Mouse (Mus musculus): ENCODE data around the gene Terf2ip. TPM values are rescaled to one million over a fixed set of nuclear protein-coding genes. Genes with fewer than 3 reads are reported as not detected.

The Terf2ip gene
- 15.7 and 18.6 TPM in 2 replicates for polyA plus RNA-seq (2015; fragmentation: Nextera tagmentation; extraction: Ambion mirVana)

DNA sequence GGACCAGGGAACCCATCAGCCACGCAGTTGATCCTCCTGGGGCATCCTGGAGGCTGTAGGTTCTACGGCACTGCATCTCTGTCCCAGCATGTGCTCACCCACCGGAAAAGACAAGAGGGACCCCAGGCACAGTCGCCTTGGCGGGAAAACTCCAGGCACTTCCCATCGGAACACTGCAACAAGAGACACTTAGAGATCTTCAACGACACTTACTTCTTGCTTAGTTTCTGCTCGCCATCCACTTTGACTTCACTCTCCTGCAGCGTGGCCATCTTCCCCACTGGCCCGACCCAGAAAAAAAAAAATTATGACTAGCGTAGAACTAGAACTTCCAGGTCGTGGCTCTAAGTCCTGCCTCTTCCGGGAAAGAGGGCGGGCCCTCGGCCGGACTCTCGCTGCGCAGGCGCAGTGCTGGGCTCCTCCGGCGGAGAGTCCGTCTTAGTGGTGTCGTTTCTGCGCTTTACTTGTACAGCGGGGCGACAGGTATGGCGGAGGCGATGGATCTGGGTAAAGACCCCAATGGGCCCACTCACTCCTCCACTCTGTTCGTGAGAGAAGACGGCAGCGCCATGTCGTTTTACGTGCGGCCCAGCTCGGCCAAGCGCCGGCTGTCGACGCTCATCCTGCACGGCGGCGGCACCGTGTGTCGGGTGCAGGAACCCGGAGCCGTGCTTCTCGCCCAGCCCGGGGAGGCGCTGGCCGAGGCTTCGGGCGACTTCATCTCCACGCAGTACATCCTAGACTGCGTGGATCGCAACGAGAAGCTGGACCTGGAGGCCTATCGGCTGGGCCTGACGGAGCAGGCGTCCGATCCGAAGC is at the start of gene Terf2ip, which contains the start of gene Kars:
Gene Terf2ip, plus strand, starts transcription at position 402 of the 819 bp plus-strand sequence.
Gene Kars, minus strand, starts transcription at position 327 of the 819 bp plus-strand sequence.
- peaks cover 17% of the 10 kb centered on the region for H3K4me1 ChIP-seq (replicated peaks; ENCODE audit: insufficient read depth, low read length)
- TF ChIP-seq CTCF (IDR thresholded peaks at IDR 0.05; ENCODE audit: low read depth): no peak
- peak; percentile 92 for ATAC-seq (replicated peaks; ENCODE audit: low FRiP score, low read depth)
- no peaks in the 10 kb centered on the region for H3K9me3 ChIP-seq (replicated peaks; ENCODE audit: low read length)
- peak within 1 kb of the TSS; percentile 78 for H3K27ac ChIP-seq
- peak; percentile 96 for DNase-seq (ENCODE audit: low spot score)
- H3K9ac ChIP-seq (ENCODE audit: low read depth, low read length): peak within 1 kb of the TSS; percentile 83
- H3K4me2 ChIP-seq (ENCODE audit: low read length): peak within 1 kb of the TSS; percentile 98
- H3K36me3 ChIP-seq (ENCODE audit: insufficient read depth, low read length): 0 out of 2 replicates have a peak, but pooled peaks cover 6% of the 10 kb centered on the region
- under 1% methylated on average over 61 of the region's 61 CpGs for WGBS
- no peaks in the 10 kb centered on the region for H3K27me3 ChIP-seq (ENCODE audit: insufficient read depth, low read length)
- peak within 1 kb of the TSS; percentile 74 for H3K4me3 ChIP-seq (replicated peaks; ENCODE audit: low read depth, low read length)

- Histone ChIP-seq H3K9me3 (replicated peaks; ENCODE audit: low read length) (no peaks in the 10 kb centered on the region), H3K4me1 (replicated peaks; ENCODE audit: insufficient read depth, low read length) (no peaks in the 10 kb centered on the region), H3K36me3 (ENCODE audit: insufficient read depth, low read length) (0 out of 2 replicates have a peak, but pooled peaks cover 5% of the 10 kb centered on the region), H3K27ac (no peak overlapping the region), H3K9ac (ENCODE audit: low read depth, low read length) (no peak overlapping the region), H3K4me2 (ENCODE audit: low read length) (no peak overlapping the region), H3K4me3 (replicated peaks; ENCODE audit: low read depth, low read length) (no peak overlapping the region), H3K27me3 (ENCODE audit: insufficient read depth, low read length) (no peaks in the 10 kb centered on the region)
- 68% methylated on average over 1 of the region's 1 CpGs for WGBS
- TF ChIP-seq CTCF (IDR thresholded peaks at IDR 0.05; ENCODE audit: low read depth): no peak
- no peak for ATAC-seq (replicated peaks; ENCODE audit: low FRiP score, low read depth)
- no peak for DNase-seq (ENCODE audit: low spot score)
These were observed 48.6 kb upstream of the Terf2ip start for GRCm38 (mm10) chr8:111962589-111962988.

DNA sequence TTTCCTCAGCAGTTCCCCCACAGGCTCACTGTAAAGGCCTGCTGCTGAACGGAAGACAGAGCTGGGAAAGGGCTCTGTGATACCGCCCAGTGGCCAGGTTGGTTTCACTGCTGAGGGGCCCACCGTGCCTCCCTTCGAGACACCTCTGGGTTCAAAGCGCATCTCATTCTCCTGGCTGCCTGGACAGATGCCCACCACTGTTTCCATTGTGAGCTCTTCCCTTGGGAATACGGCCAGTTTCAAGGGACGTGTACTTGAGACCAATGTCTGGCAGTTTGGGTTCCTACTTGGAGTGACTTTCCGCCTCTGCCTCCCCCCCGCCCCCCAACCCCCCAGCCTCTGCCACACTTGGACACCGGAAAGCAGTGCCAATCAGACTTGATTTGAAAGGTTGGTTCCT is 48.1 kb upstream of the Terf2ip start:
- no peak overlapping the region for H3K4me3 ChIP-seq (replicated peaks; ENCODE audit: low read depth, low read length)
- H3K27ac ChIP-seq: no peak overlapping the region
- no peak for TF ChIP-seq CTCF (IDR thresholded peaks at IDR 0.05; ENCODE audit: low read depth)
- H3K9ac ChIP-seq (ENCODE audit: low read depth, low read length): no peak overlapping the region
- no peak for DNase-seq (ENCODE audit: low spot score)
- H3K4me1 ChIP-seq (replicated peaks; ENCODE audit: insufficient read depth, low read length): no peaks in the 10 kb centered on the region
- 0 out of 2 replicates have a peak, but pooled peaks cover 2% of the 10 kb centered on the region for H3K36me3 ChIP-seq (ENCODE audit: insufficient read depth, low read length)
- 82% methylated on average over 10 of the region's 10 CpGs for WGBS
- H3K4me2 ChIP-seq (ENCODE audit: low read length): no peak overlapping the region
- no peaks in the 10 kb centered on the region for H3K9me3 ChIP-seq (replicated peaks; ENCODE audit: low read length)
- no peaks in the 10 kb centered on the region for H3K27me3 ChIP-seq (ENCODE audit: insufficient read depth, low read length)
- ATAC-seq (replicated peaks; ENCODE audit: low FRiP score, low read depth): no peak

DNA sequence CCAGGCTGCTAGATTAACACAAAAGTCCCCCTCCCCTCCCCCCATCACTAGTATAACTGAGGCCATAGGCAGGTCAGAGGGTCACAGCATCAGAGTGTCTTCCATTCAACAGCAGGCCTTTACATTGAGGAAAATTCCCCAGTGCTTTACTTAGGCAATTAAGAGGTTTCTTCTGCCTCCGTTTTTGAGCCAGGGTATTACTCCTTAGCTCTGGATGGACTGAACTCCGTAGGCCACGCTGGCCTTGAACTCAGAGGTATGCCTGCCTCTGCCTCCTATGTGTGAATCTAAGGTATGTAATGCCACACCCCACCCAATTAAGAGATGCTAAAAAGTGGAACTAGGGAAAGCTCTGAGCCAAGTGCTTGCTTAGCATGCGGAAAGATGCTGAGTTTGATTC is 47.7 kb upstream of the Terf2ip start:
- ATAC-seq (replicated peaks; ENCODE audit: low FRiP score, low read depth) (no peak), DNase-seq (ENCODE audit: low spot score) (no peak)
- Histone ChIP-seq H3K4me2 (ENCODE audit: low read length) (no peak overlapping the region), H3K36me3 (ENCODE audit: insufficient read depth, low read length) (0 out of 2 replicates have a peak, but pooled peaks cover 2% of the 10 kb centered on the region), H3K4me3 (replicated peaks; ENCODE audit: low read depth, low read length) (no peak overlapping the region), H3K27ac (no peak overlapping the region), H3K9ac (ENCODE audit: low read depth, low read length) (no peak overlapping the region), H3K4me1 (replicated peaks; ENCODE audit: insufficient read depth, low read length) (no peaks in the 10 kb centered on the region), H3K9me3 (replicated peaks; ENCODE audit: low read length) (no peaks in the 10 kb centered on the region), H3K27me3 (ENCODE audit: insufficient read depth, low read length) (no peaks in the 10 kb centered on the region)
- TF ChIP-seq CTCF (IDR thresholded peaks at IDR 0.05; ENCODE audit: low read depth): no peak
- WGBS: 91% methylated on average over 4 of the region's 4 CpGs

DNA sequence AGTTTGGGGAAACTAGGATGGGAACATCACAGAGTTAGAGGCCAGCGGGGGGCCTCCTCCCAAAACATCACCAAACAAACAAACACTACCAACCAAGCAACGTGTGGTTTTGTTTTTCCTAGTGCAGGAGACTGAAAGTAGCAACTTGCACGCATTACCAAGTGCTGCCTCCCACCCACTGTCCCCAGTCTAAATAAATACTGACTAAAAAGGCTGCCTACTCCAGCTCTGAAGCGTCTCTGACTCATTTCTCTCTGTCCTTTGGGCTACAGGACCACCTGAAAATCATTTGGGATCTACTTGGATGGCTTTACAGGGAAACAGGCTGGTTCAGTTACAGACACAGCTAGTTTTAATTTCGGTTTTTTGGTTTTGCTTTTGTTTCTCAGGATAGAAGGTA is 46.8 kb upstream of the Terf2ip start:
- DNase-seq (ENCODE audit: low spot score) (no peak), ATAC-seq (replicated peaks; ENCODE audit: low FRiP score, low read depth) (no peak)
- H3K9ac ChIP-seq (ENCODE audit: low read depth, low read length): no peak overlapping the region
- WGBS: 50% methylated on average over 5 of the region's 5 CpGs
- no peak overlapping the region for H3K4me3 ChIP-seq (replicated peaks; ENCODE audit: low read depth, low read length)
- H3K4me1 ChIP-seq (replicated peaks; ENCODE audit: insufficient read depth, low read length): no peaks in the 10 kb centered on the region
- H3K27ac ChIP-seq: no peak overlapping the region
- H3K4me2 ChIP-seq (ENCODE audit: low read length): no peak overlapping the region
- no peaks in the 10 kb centered on the region for H3K27me3 ChIP-seq (ENCODE audit: insufficient read depth, low read length)
- H3K36me3 ChIP-seq (ENCODE audit: insufficient read depth, low read length): no peaks in the 10 kb centered on the region
- TF ChIP-seq CTCF (IDR thresholded peaks at IDR 0.05; ENCODE audit: low read depth): no peak
- H3K9me3 ChIP-seq (replicated peaks; ENCODE audit: low read length): no peaks in the 10 kb centered on the region

GRCm38 (mm10) chr8:111964849-111965561 is 46.2 kb upstream of the Terf2ip start:
- H3K36me3 ChIP-seq (ENCODE audit: insufficient read depth, low read length): no peaks in the 10 kb centered on the region
- no peak overlapping the region for H3K4me3 ChIP-seq (replicated peaks; ENCODE audit: low read depth, low read length)
- 72% methylated on average over 7 of the region's 7 CpGs for WGBS
- DNase-seq (ENCODE audit: low spot score): no peak
- H3K4me1 ChIP-seq (replicated peaks; ENCODE audit: insufficient read depth, low read length): no peaks in the 10 kb centered on the region
- H3K27me3 ChIP-seq (ENCODE audit: insufficient read depth, low read length): no peaks in the 10 kb centered on the region
- H3K4me2 ChIP-seq (ENCODE audit: low read length): no peak overlapping the region
- H3K9ac ChIP-seq (ENCODE audit: low read depth, low read length): no peak overlapping the region
- no peak for TF ChIP-seq CTCF (IDR thresholded peaks at IDR 0.05; ENCODE audit: low read depth)
- no peaks in the 10 kb centered on the region for H3K9me3 ChIP-seq (replicated peaks; ENCODE audit: low read length)
- no peak for ATAC-seq (replicated peaks; ENCODE audit: low FRiP score, low read depth)
- H3K27ac ChIP-seq: no peak overlapping the region

All from kidney, postnatal 0 days (tissue).